Mouse (Mus musculus): ENCODE results near the gene Zfp326.

Gene Zfp326

GRCm38 (mm10) chr5:105898161-105898560 is 21.8 kb downstream of the Zfp326 start:
- TF ChIP-seq GATA4 (IDR thresholded peaks at IDR 0.05; ENCODE audit: insufficient replicate concordance, low read length) = no peak

- no peak for TF ChIP-seq GATA4 (IDR thresholded peaks at IDR 0.05; ENCODE audit: insufficient replicate concordance, low read length)
Measured at GRCm38 (mm10) chr5:105909209-105909608, 32.8 kb downstream of the Zfp326 start.

DNA sequence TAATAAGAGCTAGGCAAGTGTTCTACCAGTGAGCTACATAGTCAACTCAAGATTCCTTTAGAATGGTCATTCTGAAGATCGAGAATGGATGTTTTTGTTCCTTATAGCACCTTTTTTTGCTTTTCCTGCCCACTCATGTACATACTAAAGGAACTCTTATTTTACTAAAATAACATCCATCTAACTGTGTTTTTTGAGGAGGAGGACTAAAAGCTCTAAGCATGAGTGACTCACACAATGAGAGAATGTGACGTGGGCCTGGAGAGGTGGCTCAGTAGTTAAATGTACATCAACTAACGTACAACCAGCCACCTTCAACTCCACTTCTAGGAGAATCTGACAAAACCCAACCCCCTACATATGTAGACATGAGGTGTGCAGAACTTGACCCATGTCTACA is 33.3 kb downstream of the Zfp326 start:
- no peak for TF ChIP-seq GATA4 (IDR thresholded peaks at IDR 0.05; ENCODE audit: insufficient replicate concordance, low read length)

DNA sequence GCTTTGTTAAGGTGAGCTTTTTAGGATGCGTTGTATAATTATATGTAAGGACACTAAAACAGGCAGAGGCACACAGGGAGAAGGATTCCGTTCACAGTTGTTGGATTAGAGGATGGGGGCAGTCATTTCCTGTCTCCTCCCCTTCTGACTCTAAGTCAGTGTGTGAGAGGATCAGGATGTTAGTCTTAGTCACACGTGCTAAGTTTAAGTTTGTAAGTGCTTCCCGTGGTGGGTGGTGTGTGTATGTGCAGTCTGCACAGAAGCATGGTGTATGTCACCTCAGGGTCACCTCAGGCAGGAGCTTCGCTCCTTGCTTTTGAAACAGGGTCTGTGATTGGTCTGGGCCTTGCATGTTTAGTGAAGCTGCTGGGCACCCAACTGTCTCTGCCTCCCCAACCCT is 35.1 kb downstream of the Zfp326 start:
- no peak for TF ChIP-seq GATA4 (IDR thresholded peaks at IDR 0.05; ENCODE audit: insufficient replicate concordance, low read length)

GRCm38 (mm10) chr5:105917398-105917797 is 41.0 kb downstream of the Zfp326 start:
- TF ChIP-seq GATA4 (IDR thresholded peaks at IDR 0.05; ENCODE audit: insufficient replicate concordance, low read length) = no peak

GRCm38 (mm10) chr5:105918289-105918688 is 41.9 kb downstream of the Zfp326 start:
- no peak for TF ChIP-seq GATA4 (IDR thresholded peaks at IDR 0.05; ENCODE audit: insufficient replicate concordance, low read length)

- no peak for TF ChIP-seq GATA4 (IDR thresholded peaks at IDR 0.05; ENCODE audit: insufficient replicate concordance, low read length)
Measured at GRCm38 (mm10) chr5:105922818-105923487, 46.6 kb downstream of the Zfp326 start.

GRCm38 (mm10) chr5:105924347-105924746 is 48.0 kb downstream of the Zfp326 start:
- TF ChIP-seq GATA4 (IDR thresholded peaks at IDR 0.05; ENCODE audit: insufficient replicate concordance, low read length) = no peak

GRCm38 (mm10) chr5:105925568-105926255 is 49.3 kb downstream of the Zfp326 start:
- no peak for TF ChIP-seq GATA4 (IDR thresholded peaks at IDR 0.05; ENCODE audit: insufficient replicate concordance, low read length)

DNA sequence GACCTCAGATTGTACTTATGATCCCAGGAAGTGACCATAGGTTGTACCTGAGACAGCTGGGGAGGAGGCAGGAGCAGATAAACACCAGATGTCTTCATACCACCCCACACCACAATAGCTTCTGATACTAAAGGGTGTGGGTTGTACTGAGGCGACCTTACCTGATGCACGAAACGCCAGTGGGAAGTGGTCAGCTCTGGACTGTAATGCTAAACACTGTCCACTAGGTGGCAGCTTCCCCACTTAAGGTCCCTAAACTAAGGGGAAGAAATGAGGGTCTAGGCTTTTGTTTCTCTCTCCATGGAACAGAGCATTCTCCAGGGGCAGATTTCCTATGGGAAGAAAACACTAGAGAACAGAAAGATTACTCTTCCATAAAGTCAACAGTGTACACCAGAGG is 53.9 kb downstream of the Zfp326 start:
- TF ChIP-seq GATA4 (IDR thresholded peaks at IDR 0.05; ENCODE audit: insufficient replicate concordance, low read length) = no peak

DNA sequence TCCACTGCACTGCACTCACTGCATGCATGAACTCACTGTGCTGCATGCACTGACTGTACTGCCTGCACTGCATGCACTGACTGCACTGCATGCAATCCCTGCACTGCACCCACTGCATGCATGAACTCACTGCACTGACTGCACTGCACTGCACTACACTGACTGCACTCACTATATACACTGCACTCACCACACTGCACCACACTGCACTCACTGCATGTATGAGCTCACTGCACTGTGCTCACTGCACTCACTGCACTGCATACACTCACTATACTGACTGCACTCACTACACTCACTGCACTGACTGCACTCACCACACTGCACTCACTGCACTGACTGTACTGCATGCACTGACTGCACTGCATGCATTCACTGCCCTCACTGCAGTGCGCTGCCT is 56.0 kb downstream of the Zfp326 start:
- TF ChIP-seq GATA4 (IDR thresholded peaks at IDR 0.05; ENCODE audit: insufficient replicate concordance, low read length) = no peak

DNA sequence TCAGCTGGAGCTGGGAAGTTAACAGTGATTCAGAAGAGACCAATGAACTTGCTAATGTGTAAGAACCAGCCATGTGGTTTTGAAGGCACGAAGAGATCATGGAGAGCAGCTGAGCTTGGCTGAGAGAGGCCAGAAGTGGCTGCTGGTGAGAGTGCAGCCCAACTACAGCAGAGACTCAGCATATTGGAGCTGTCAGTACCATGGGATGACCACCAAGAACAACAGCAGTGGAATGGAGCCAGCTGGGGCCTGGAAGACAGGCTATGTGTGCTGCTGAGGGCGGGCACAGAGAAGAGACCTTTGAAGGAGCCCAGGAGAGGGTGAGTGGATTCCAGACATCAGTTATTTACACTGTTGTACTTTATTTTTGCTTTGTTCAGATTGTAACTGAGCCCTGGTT is 65.6 kb downstream of the Zfp326 start:
- no peak for TF ChIP-seq GATA4 (IDR thresholded peaks at IDR 0.05; ENCODE audit: insufficient replicate concordance, low read length)
